Mouse (Mus musculus): ENCODE results near the gene Olfr492.

Olfr492 gene

DNA sequence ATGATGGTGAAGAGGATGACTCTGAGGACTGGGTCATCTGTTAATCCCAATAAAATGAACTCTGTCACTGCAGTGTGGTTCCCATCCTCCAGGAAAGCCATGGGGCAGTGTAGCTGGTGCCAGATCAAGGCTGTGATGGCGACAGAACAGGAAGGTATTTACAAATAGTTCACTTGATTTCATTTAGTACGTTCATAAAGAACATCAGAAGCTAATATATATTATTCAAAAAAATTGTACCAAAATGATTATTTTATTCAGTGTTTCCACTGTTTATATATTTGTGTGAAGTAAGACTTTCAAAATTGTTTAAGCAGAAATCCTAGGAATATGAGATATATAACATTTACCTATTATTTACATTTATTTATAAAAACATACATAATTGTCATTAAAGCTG, at the start of gene Olfr492:
Olfr492 (minus strand) TSS at position 101 of the 400 bp plus-strand sequence.
- DNase-seq (ENCODE audit: low spot score) = no peak

- no peak for DNase-seq (ENCODE audit: low spot score)
Observed at GRCm38 (mm10) chr7:108365035-108365434, 41.6 kb upstream of the Olfr492 start, which contains the start of gene Olfr494. Olfr494 (plus strand) TSS chr7:108365335.

DNA sequence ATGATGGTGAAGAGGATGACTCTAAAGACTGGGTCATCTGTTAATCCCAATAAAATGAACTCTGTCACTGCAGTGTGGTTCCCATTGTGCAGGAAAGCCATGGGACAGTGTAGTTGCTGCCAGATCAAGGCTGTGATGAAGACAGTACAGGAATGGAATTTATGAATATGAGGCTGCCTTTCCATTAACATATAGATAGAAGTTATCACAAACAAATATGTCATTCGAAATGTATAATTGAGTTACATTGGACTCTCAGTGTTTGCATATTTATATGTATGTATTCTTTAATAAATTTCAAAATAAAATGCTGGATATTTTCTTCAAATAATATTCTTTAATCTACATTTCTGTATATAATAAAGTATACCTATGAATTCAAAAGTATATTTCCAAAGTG, 23.4 kb upstream of the Olfr492 start, which contains the start of gene Olfr493:
Olfr493 (minus strand) TSS at position 101 of the 400 bp plus-strand sequence.
- no peak for DNase-seq (ENCODE audit: low spot score)

DNA sequence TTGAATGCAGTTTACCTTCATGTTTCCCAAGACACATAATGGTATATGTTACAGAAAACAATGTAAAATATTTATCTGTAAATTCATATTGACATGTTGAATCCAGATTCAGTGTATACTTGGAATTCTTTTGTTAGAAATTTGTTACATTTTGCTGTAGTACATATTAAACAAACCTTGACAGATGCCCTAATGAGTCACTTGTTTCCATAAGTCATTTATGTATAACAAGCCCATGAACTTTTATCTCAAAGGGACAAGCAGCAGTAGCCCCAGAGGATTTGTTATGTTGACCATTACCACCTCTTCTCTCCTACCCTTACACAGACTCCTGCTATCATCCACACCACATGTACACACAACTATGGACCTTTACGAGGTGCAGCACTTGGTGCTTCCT, 10.3 kb downstream of the Olfr492 start, which contains the start of gene Olfr491:
Olfr491 (plus strand) TSS at position 301 of the 400 bp plus-strand sequence.
- DNase-seq (ENCODE audit: low spot score) = no peak

GRCm38 (mm10) chr7:108288834-108289233, 34.6 kb downstream of the Olfr492 start, which contains the start of gene Olfr490:
Olfr490 (minus strand) TSS chr7:108288934.
- no peak for DNase-seq (ENCODE audit: low spot score)
